Mouse (Mus musculus): Measurements from ENCODE around the gene Polr2g.

GRCm38 (mm10) chr19:8786008-8786781 is 12.2 kb downstream of the Polr2g start, which contains the start of gene Taf6l:
- TF ChIP-seq CTCF (IDR thresholded peaks at IDR 0.05; ENCODE audit: low read depth), result peak; percentile 51
- no peak for TF ChIP-seq EP300 (IDR thresholded peaks at IDR 0.05; ENCODE audit: low read depth)

Data from liver, embryonic 14.5 days (tissue).